Mouse (Mus musculus): Measurements from ENCODE around the gene Plg. TPM values are rescaled to one million over a fixed set of nuclear protein-coding genes. Genes with fewer than 3 reads are reported as not detected.

Plg gene
- polyA plus RNA-seq, 1 experiment from 2014 or later = not detected

DNA sequence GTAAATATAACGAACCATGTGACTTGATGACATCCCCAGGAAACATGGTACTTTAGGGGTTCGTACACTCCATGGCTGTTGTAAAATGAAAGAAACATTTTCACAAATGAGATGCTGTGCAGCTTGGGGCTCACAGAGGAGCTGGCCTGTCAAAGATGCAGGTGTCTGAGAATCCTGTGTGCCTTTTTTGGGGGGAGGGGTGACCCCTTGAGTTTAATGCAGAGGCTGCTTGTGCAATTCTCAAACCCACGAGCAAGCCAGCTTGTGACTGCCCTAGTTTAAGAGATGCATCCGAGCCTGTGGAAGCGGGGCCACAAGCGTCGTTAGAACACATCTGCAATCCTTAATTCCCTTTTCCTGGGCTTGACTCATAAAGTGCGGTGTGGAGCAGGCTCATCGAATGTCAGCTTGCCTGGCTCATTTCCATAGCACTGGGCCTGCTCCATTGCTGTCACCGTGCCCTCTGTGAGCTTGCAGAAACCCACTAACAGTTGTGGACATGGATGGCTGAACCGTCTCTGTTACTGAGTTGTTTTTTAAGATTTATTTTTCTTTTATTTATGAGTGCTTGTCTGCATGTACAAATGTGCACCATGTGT, 31.0 kb downstream of the Plg start:
- H3K9me3 ChIP-seq = peaks cover 9% of the 10 kb centered on the region; the same call in 1 of the 2 replicates
- no peak overlapping the region for H3K27ac ChIP-seq
- no peak for DNase-seq (ENCODE audit: extremely low spot score, low spot score)
- H3K4me3 ChIP-seq = no peak overlapping the region
- 88% methylated on average over 11 of the region's 11 CpGs for WGBS
- no peaks in the 10 kb centered on the region for H3K27me3 ChIP-seq (ENCODE audit: poor library complexity, severe bottlenecking)
- H3K4me1 ChIP-seq = peaks cover 14% of the 10 kb centered on the region
- no peaks in the 10 kb centered on the region for H3K36me3 ChIP-seq (replicated peaks)

GRCm38 (mm10) chr17:12412181-12412890, 33.9 kb downstream of the Plg start:
- H3K9me3 ChIP-seq = no peaks in the 10 kb centered on the region
- H3K4me1 ChIP-seq = peaks cover 25% of the 10 kb centered on the region
- H3K27ac ChIP-seq = no peak overlapping the region
- no peak for DNase-seq (ENCODE audit: extremely low spot score, low spot score)
- no peak overlapping the region for H3K4me3 ChIP-seq
- no peaks in the 10 kb centered on the region for H3K36me3 ChIP-seq (replicated peaks)
- H3K27me3 ChIP-seq (ENCODE audit: poor library complexity, severe bottlenecking) = no peaks in the 10 kb centered on the region
- WGBS = 72% methylated on average over 10 of the region's 10 CpGs

GRCm38 (mm10) chr17:12412891-12413237, 34.5 kb downstream of the Plg start:
- no peaks in the 10 kb centered on the region for H3K27me3 ChIP-seq (ENCODE audit: poor library complexity, severe bottlenecking)
- peaks cover 25% of the 10 kb centered on the region for H3K4me1 ChIP-seq
- H3K4me3 ChIP-seq = no peak overlapping the region
- DNase-seq (ENCODE audit: extremely low spot score, low spot score) = no peak
- H3K27ac ChIP-seq = no peak overlapping the region
- no peaks in the 10 kb centered on the region for H3K9me3 ChIP-seq
- no peaks in the 10 kb centered on the region for H3K36me3 ChIP-seq (replicated peaks)
- 78% methylated on average over 3 of the region's 3 CpGs for WGBS

- H3K4me1 ChIP-seq = peaks cover 24% of the 10 kb centered on the region
- no peak for DNase-seq (ENCODE audit: extremely low spot score, low spot score)
- H3K27ac ChIP-seq = no peak overlapping the region
- H3K27me3 ChIP-seq (ENCODE audit: poor library complexity, severe bottlenecking) = no peaks in the 10 kb centered on the region
- 58% methylated on average over 15 of the region's 15 CpGs for WGBS
- H3K4me3 ChIP-seq = no peak overlapping the region
- H3K9me3 ChIP-seq = no peaks in the 10 kb centered on the region
- no peaks in the 10 kb centered on the region for H3K36me3 ChIP-seq (replicated peaks)
Observed at GRCm38 (mm10) chr17:12415031-12415735, 36.8 kb downstream of the Plg start.

GRCm38 (mm10) chr17:12415741-12416140, 37.3 kb downstream of the Plg start:
- WGBS = 78% methylated on average over 5 of the region's 5 CpGs
- DNase-seq (ENCODE audit: extremely low spot score, low spot score) = no peak

DNA sequence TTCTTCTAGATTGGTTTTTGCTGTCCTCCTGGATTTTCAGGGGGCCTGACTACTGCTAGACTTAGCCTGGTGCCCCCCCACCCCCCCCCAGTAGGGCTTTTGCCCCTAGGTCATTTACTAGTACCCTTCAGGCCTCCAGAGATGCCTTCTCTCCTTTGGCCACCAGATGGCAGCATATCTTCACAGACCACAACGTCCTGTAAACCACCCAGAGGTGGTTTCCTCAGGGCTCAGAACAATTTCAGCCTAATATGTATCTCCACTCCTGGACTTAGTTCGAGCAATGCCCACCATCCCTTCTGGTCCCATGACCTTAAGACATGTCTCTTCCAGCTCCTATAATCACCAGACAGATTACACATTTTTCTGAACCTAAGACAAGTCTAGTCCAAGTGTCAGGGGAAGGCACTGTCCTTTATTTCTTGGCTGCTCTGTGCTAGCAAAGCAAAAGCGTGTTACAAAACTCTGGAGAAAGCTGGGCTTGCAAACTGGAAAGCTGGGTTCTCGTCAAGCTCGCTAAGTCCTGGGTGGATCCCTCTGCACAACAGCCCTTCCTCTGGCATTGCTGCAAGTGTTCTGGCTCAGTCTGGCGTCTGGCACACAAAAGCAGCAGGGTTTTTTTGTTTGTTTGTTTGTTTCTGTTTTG, 38.0 kb downstream of the Plg start:
- no peaks in the 10 kb centered on the region for H3K9me3 ChIP-seq
- peak; percentile 76 for DNase-seq (ENCODE audit: extremely low spot score, low spot score)
- H3K4me1 ChIP-seq = peaks cover 21% of the 10 kb centered on the region
- no peaks in the 10 kb centered on the region for H3K27me3 ChIP-seq (ENCODE audit: poor library complexity, severe bottlenecking)
- no peaks in the 10 kb centered on the region for H3K36me3 ChIP-seq (replicated peaks)
- H3K4me3 ChIP-seq = no peak overlapping the region
- 53% methylated on average over 6 of the region's 6 CpGs for WGBS
- H3K27ac ChIP-seq = no peak overlapping the region

More at GRCm38 (mm10) chr17:12415741-12416140, 37.3 kb downstream of the Plg start:
- peaks cover 20% of the 10 kb centered on the region for H3K4me1 ChIP-seq
- H3K27ac ChIP-seq = no peak overlapping the region
- no peak overlapping the region for H3K4me3 ChIP-seq
- no peaks in the 10 kb centered on the region for H3K9me3 ChIP-seq
- H3K27me3 ChIP-seq (ENCODE audit: poor library complexity, severe bottlenecking) = no peaks in the 10 kb centered on the region
- no peaks in the 10 kb centered on the region for H3K36me3 ChIP-seq (replicated peaks)

DNA sequence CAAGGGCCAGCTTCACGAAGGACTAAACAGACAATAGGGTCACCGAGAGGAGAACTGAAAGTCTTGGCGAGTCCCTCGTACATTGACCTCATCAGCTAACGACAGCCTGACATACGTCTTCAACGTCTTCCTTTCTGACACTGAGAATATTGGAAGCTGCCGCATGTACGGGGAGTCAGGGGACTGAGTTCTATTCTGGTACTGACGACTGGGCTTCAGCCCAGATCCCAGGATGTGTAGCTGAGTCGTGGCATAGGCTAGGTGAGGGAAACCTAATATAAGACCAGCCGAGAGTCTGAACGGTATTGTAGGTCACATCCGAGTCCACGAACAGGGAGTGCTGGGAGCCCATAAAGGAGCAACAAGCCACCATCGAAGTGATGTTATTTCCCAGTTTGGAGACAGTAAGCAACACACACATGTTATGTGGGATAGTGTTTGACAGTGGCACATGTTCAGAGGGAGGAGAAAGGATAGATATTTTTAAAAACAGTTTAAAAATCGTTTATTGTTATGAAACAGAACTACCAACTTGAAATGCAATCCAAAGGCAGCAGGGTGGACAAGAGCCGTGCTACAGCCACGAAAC, 41.2 kb downstream of the Plg start:
- no peaks in the 10 kb centered on the region; the same call in 1 of the 2 replicates for H3K9me3 ChIP-seq
- no peaks in the 10 kb centered on the region for H3K36me3 ChIP-seq (replicated peaks)
- H3K27me3 ChIP-seq (ENCODE audit: poor library complexity, severe bottlenecking) = no peaks in the 10 kb centered on the region
- DNase-seq (ENCODE audit: extremely low spot score, low spot score) = no peak
- 86% methylated on average over 19 of the region's 19 CpGs for WGBS
- peaks cover 14% of the 10 kb centered on the region for H3K4me1 ChIP-seq
- H3K4me3 ChIP-seq = no peak overlapping the region
- H3K27ac ChIP-seq = no peak overlapping the region

- no peak for DNase-seq (ENCODE audit: extremely low spot score, low spot score)
- no peak overlapping the region for H3K4me3 ChIP-seq
- H3K27me3 ChIP-seq (ENCODE audit: poor library complexity, severe bottlenecking) = no peaks in the 10 kb centered on the region
- no peaks in the 10 kb centered on the region; the same call in 1 of the 2 replicates for H3K9me3 ChIP-seq
- H3K27ac ChIP-seq = no peak overlapping the region
- 67% methylated on average over 16 of the region's 16 CpGs for WGBS
- H3K4me1 ChIP-seq = 0 out of 2 replicates have a peak, but pooled peaks cover 3% of the 10 kb centered on the region
- no peaks in the 10 kb centered on the region for H3K36me3 ChIP-seq (replicated peaks)
Observed at GRCm38 (mm10) chr17:12420886-12421574, 42.6 kb downstream of the Plg start.

- DNase-seq (ENCODE audit: extremely low spot score, low spot score) = no peak
- Histone ChIP-seq H3K27me3 (ENCODE audit: poor library complexity, severe bottlenecking) (no peaks in the 10 kb centered on the region), H3K4me3 (no peak overlapping the region), H3K4me1 (0 out of 2 replicates have a peak, but pooled peaks cover 3% of the 10 kb centered on the region), H3K9me3 (no peaks in the 10 kb centered on the region; the same call in 1 of the 2 replicates), H3K27ac (no peak overlapping the region), H3K36me3 (replicated peaks) (no peaks in the 10 kb centered on the region)
- WGBS = 79% methylated on average over 1 of the region's 1 CpGs
Observed at GRCm38 (mm10) chr17:12422143-12422542, 43.7 kb downstream of the Plg start.

DNA sequence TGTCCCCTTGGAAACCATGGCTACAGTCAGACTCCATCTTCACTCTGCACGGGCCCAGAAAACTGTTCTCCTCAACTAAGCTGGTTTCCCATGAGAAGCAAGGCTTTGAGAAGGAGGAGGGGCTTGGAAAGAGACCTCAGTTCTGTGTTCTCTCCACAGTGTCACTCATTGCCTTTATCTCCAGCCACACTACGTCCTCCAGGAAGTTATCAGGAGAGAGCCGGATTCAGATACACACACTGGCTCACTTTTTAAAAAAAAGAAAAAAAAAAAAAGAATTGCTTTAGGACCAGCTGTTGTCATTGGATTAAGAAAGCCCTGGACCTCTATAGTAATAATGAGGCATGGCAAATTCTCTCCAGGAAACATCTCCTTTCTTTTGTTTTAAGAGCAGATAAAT, 48.7 kb downstream of the Plg start:
- Histone ChIP-seq H3K36me3 (replicated peaks) (no peaks in the 10 kb centered on the region), H3K4me1 (peaks cover 19% of the 10 kb centered on the region), H3K9me3 (no peaks in the 10 kb centered on the region), H3K27ac (no peak overlapping the region), H3K27me3 (ENCODE audit: poor library complexity, severe bottlenecking) (no peaks in the 10 kb centered on the region), H3K4me3 (no peak overlapping the region)
- no peak for DNase-seq (ENCODE audit: extremely low spot score, low spot score)
- 71% methylated on average over 3 of the region's 3 CpGs for WGBS

- Histone ChIP-seq H3K27me3 (ENCODE audit: poor library complexity, severe bottlenecking) (no peaks in the 10 kb centered on the region), H3K36me3 (replicated peaks) (no peaks in the 10 kb centered on the region), H3K4me1 (peaks cover 19% of the 10 kb centered on the region), H3K9me3 (no peaks in the 10 kb centered on the region), H3K27ac (no peak overlapping the region), H3K4me3 (no peak overlapping the region)
- peak; percentile 41 for DNase-seq (ENCODE audit: extremely low spot score, low spot score)
Observed at GRCm38 (mm10) chr17:12428369-12428768, 50.0 kb downstream of the Plg start.

- H3K36me3 ChIP-seq (replicated peaks) = no peaks in the 10 kb centered on the region
- H3K27ac ChIP-seq = no peak overlapping the region
- no peaks in the 10 kb centered on the region for H3K27me3 ChIP-seq (ENCODE audit: poor library complexity, severe bottlenecking)
- H3K4me3 ChIP-seq = no peak overlapping the region
- peaks cover 19% of the 10 kb centered on the region for H3K4me1 ChIP-seq
- 78% methylated on average over 5 of the region's 5 CpGs for WGBS
- no peaks in the 10 kb centered on the region for H3K9me3 ChIP-seq
- DNase-seq (ENCODE audit: extremely low spot score, low spot score) = no peak
Observed at GRCm38 (mm10) chr17:12431707-12432106, 53.3 kb downstream of the Plg start.
